Mouse (Mus musculus): ENCODE measurements around the gene Cpa3. TPM values are rescaled to one million over a fixed set of nuclear protein-coding genes. Genes with fewer than 3 reads are reported as not detected.

The Cpa3 gene
- total RNA-seq, 1 experiment from 2014 or later = 3.6 TPM

Other genes with a start within 250 kb of the Cpa3 start
- 144 and 154 TPM in 2 replicates for gene Hps3, start 206.9 kb downstream of the Cpa3 start, total RNA-seq (2017)
- gene Hltf, start 184.4 kb downstream of the Cpa3 start, total RNA-seq (2017) = 64.6 and 82.5 TPM in 2 replicates
- 21.6 and 27.8 TPM in 2 replicates for gene Gyg, start 86.9 kb downstream of the Cpa3 start, total RNA-seq (2017)
- not detected in 2 replicates for gene Cpb1, start 33.6 kb upstream of the Cpa3 start, total RNA-seq (2017)
- not detected in 2 replicates for gene Agtr1b, start 125.0 kb upstream of the Cpa3 start, total RNA-seq (2017)